Mouse (Mus musculus) small intestine, adult 2 months (tissue): ENCODE data around the gene Hfe2.

Source experiments
- CTCF ChIP-seq: fragments of 200-500 bp; IDR thresholded peaks from 2 replicates; pipeline ENCODE4 v1.5.1; 2012; ENCODE audit warnings: low read depth, mild to moderate bottlenecking, control low read depth, inconsistent platforms, low read length, moderate library complexity, mixed read lengths; ENCODE audit not compliant: insufficient replicate concordance, insufficient read length; ENCODE audit errors: extremely low read depth
- POLR2A ChIP-seq: fragments of 200-500 bp; IDR thresholded peaks from 2 replicates; pipeline ENCODE4 v1.6.1; 2012; ENCODE audit warnings: low read depth, mild to moderate bottlenecking, control low read depth, inconsistent platforms, low read length, moderate library complexity

DNA sequence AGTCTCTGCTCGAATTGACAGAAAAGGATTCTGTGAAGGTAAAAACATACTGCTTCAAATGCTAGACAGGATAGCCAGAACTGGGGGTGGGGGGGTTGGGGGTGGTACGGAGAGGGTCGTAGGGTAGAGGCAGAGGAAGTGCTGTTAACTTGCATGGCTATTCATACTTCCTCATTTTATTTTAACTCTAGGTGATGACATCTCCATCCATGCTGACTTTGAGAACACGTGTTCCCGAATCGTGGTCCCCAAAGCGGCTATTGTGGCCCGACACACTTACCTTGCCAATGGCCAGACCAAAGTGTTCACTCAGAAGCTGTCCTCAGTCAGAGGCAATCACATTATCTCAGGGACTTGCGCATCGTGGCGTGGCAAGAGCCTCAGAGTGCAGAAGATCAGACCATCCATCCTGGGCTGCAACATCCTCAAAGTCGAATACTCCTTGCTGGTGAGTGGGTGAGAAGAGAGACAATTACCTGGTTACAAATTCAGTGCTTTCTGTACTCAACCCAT is 34.5 kb downstream of the Hfe2 start:
- TF ChIP-seq CTCF, result no peak
- no peak for TF ChIP-seq POLR2A
